Mouse (Mus musculus): ENCODE results near the gene Supv3l1.
"Not testable (repeated sequence)": the region's sequence is repeated elsewhere in the genome, so short reads cannot be mapped to it uniquely, and the experiment has no call there.

Gene Supv3l1

DNA sequence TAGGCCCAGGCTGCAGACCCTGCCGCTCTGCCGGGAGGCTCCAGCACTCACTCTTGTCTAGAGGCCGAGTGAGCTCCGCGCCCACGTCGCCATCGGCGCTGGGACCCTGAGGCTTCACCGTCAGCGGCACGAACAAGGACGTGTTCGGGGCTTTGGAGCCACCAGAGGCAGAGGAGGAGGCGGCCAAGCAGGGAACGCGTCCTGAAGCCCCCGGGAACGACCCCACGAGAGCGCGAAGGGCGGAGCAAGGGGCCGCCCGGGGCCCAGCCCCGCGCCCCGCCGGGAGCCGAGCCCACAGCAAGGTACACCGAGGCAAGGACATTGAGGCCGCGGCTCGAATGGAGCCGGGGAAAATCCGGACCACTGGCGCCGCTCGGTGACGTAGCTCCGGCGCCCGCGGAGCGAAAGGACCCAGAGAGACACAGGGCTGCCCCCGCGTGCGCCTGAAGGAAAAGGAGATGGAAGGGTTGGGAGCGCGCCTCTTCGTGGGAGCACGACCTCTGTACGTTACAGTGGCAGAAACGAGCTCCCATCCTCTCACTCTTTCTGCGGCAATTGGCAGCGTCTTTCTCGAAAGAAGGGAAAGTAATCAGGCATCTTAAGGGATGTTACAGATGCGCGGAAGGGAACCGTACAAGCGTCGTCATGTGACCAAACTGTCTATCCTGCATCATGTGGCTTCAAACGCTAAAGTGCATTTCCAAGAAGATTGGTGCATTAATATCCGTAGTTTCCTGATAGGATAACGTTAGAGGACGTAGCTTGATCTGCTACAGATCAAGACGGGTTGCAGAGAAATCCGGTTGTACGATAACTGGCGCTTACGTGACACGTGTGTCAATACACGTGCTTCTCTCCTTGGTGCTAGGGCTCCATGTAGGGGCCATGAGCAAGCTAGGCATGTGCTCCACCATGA is at the start of gene Supv3l1, which contains the start of gene 4930507D05Rik:
Gene Supv3l1, minus strand, starts transcription at position 375 of the 916 bp plus-strand sequence.
Gene 4930507D05Rik, plus strand, starts transcription at position 126 of the 916 bp plus-strand sequence.
- peak; percentile 87 for DNase-seq

DNA sequence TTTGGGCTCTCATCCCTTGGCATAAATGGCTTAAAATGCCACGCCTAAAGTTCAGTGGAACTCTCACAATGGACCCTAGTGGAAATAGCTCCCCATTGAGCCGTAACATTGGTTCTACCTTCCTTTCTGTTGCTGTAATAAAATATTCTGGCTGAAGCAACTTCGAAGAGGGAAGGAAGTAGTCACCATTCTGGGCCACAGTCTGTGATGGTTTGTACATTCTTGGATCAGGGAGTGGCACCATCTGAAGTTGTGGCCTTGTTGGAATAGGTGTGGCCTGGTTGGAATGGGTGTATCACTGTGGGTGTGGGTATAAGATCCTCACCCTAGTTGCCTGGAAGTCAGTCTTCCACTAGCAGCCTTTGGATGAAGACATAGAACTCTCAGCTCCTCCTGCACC is 42.1 kb upstream of the Supv3l1 start:
- not testable (repeated sequence) for DNase-seq

DNA sequence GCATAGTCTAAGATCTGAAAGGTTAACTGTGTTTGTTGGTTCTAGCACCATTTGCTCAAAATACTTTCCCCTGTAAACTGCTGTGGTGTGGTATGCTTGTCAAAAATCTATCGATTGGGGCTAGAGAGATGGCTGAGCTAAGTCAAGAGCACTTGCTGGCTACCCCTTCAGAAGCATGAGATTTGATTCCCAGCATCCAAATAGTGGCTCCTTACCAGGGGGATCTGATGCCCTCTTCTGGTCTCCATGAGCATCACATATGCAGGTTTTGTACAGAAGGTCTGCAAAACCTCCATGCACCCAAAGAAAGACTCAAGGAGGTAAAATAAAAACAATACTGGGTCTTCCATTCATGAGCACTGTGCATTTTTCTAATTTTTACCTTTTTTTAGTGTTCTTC is 38.7 kb upstream of the Supv3l1 start:
- DNase-seq: peak; percentile 41

DNA sequence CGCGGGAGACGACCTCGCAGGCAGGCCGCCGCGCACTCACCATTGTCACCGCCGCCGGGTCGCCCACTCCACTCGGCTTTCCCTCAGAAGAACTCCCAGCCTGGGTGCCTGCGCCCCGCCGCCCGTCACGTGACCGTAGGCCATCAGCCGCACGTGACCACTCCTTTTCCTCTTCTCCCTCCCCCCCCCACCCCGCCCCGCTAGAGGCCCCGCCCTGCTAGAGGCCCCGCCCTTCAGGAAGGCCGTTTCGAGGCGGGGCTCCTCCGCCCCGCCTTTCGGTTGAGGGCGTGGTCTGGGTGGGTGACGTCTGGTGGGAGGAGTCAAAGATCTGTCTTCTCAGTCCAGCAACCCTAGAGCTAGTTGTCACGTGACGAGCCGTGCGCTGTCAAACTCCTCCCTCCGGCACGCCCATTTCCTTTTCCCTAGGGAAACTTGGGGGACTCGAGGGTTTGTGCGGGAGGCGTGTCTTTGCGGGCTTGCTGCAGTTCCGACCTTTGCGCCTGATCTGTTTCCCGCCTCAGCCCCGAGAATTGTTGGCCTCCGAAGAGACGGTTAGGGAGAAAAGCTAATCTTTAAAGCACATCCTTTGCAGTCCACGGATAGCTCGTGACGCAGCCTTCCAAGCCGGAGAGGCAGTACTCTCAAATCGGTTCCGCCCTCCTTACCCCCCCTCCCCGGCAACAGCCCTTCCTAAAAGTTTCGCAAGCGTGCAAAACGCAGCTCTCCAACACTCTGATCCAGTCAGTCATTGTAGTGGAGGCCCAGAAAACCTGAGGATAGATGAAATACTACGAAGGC is 37.3 kb upstream of the Supv3l1 start, which contains the start of gene Vps26a:
Gene Vps26a, minus strand, starts transcription at position 188 of the 798 bp plus-strand sequence.
- peak; percentile 99 for DNase-seq

DNA sequence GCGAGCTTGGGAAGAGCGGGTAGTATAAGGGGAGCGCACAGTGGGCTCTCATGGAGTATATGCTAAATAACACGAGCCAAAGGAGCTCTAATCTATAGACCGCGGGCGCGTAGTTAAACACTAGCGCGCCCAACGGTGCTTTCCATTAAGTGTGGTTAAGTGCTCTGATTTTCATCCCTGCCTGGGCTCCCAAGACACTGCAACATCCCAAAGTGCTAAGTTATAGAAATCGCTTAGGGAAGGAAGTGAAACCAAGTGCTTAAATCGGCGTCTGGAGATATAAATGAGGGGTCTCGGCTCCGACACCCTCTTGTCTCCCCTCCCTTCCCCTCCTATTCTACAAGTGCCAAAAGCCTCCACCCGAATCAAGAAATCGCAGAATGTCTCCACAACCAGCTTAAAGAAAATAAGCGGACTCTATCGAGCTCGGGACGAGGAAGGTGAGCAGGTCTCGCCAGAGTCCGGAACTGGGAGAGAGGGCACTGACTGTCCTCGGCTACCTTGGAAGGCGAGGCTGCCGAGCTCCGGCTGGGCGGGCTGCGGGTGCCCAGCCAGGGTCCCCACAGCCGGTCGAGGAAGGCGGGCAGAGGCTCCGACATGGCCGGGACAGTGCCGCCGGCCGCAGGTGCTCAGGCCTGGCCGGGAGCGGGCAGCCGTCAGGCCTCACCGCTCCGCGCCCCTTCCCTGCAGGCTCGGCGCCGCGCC is 36.5 kb upstream of the Supv3l1 start:
- DNase-seq: peak; percentile 59

DNA sequence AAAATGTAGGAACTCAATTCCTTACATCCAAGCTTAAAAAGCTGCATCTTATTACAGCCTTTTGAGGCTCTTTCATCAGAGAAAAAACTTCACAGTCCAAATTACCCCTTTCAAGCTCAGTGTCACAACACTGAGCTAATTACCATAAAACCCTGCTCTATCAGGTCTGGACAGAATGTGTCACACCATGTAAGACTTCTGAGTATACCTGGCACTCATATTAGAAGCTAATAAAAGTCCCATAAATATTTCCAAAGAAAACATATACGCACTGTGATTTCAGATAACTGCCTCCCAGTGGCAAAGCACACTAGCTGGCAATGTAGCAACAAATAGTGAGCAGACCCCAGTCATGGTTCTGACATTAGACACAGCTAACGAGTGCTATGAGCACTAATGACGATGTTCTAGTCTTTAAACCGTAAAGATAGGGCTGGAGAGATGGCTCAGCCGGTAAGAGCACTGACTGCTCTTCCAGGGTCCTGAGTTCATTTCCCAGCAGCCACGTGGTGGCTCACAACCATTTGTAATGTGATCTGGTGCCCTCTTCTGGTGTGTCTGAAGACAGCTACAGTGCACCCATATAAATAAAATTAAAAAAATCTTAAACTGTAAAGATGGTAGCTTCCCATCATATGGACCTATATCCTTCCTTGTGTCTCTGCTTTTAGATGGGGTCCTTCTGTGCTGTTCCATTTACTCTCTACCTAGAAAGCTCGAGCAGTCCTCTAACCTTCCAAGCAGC is 31.7 kb upstream of the Supv3l1 start:
- DNase-seq: no peak

DNA sequence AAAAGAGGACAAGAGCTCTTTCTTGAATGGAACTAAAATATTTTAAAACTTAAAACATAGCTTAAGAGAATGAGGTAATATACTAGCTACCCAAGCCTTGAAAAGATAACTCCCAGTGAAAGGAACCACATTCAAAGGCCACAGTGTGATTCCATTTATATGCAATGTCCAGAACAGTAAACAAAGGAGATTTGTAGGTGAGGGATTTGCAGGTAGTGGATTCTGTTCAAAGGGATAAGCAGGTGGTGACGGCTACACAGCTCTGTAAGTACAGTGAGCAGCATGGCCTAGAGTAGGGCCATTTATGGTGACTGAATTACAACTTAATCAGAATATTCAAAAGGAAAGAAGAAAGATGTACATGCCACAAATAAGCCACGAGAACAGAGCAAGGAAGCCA is 27.4 kb upstream of the Supv3l1 start:
- no peak for DNase-seq

DNA sequence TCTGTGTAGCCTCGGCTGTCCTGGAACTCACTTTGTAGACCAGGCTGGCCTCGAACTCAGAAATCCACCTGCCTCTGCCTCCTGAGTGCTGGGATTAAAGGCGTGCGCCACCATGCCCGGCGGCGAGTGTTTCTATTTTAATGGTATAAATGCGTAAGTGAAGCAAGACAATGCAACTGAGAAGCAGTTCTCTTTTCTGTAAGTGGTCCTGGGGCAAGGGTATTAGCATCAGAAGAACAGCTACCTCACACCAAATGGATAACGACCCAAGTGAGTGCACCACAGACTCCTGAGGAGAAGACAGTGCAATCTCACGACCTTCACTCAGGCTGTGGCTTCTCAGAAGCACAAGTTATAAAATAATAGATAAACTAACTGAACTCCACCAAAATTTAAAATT is 25.4 kb upstream of the Supv3l1 start:
- DNase-seq: no peak

DNA sequence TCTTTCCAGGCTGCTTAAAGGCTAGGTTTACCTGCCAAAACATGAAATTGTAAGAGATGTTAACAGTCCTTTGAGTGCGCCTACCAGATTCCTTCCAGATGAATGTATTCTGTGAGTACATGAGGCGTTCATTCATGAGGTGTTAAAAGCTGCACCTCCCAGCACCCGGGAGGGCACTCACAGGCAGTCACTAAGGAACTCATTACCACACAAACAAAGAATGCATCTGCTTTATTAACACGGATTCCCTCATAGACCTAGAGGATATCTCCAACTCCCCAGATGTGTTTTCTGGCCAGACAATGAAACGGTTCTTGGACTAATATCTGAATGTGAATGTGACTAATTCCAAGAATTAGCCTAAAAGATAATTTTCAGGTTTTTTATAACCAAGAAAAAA is 21.6 kb upstream of the Supv3l1 start:
- DNase-seq: no peak

DNA sequence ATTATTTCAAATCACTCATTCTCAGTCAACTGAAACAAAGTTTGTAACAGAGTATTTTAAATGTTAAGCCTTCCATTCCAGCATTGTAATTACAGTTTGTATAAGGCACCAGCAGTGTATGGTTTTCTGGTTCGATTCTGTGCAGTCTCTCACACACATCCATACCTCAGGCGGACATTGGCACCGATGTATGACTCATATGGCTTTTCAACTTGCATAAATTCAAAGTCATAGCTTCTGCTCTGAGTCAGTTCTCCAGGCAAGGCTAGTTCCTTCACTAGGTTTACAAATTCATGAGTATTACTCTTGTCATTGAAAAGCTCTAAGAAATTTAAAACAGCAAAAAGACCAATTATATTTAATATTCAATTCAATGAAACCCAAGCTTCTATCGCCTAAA is 20.2 kb upstream of the Supv3l1 start:
- no peak for DNase-seq

DNA sequence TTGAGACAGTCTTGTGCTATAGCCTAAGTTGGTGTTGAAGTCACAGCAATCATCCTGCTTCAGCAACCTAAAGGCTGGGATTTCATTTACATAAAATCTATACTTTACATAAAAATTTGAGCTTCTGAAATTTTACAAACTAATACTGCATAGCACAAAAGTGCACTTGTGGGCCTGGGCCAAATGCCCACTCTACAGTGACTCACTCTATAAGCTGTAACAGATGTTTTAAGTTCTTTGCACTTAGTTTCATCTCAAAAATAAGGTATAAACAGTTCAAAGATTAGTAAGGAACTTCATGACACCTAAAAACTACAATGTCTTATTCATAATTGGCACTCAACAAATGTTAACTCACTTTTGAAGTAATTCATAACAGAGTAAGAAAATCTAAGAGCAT is 11.8 kb upstream of the Supv3l1 start:
- DNase-seq: no peak

DNA sequence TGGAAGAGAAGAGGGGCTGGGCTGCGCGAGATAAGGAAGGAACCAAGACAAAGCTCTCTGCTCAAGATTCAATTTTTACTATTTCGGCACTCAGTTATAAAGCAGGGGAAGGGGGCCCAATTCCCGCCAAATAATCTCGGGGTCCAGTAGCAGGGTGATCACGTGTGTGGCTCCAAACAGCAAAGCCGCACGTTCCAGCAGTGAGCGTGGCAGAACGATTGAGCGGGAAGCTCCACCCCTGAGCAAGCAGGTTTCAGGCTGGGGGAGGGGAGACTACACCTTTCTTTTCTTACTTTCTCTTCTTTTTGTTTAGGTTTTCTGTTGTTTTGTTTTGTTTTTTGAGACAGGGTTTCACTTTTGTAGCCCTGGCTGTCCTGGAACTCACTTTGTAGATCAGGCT is 2.5 kb upstream of the Supv3l1 start:
- DNase-seq: not testable (repeated sequence)

DNA sequence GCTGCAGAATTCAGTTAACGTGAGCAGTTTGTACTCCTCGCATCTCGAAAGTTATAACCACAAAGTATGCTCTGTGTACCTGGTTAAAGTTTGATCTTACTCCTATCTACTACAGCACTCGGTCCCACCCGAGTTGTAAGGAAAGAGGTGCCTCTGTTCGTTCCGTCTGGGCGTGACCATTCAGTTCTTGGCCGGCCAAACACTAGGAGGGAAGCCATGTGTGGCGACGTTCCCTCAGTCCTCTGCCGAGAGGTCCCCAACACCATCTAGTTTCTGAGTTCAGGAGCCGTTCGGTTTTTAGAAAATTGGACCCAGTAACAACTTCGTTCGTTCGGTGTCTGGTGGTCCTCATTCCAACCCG is 722 bp upstream of the Supv3l1 start:
- peak; percentile 17 for DNase-seq

DNA sequence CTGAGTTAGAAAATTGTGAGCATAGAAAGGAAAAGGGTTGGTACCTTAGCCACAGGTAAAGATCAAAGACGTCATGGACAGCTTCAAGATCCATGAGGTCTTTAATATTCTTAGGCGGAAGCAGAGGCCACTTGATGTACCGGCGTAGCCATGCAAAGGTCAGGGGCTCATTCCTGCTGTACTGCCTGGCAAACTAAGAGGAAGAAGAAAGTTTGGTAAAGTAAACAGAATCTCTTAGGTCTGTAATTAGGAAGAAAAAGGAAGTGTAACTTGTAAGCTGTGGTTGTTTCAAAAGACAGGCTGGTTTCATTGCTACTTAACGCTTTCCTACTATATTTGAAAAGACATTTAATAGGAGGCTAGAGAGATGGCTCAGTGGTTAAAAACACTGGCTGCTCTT is 19.1 kb downstream of the Supv3l1 start:
- no peak for DNase-seq

DNA sequence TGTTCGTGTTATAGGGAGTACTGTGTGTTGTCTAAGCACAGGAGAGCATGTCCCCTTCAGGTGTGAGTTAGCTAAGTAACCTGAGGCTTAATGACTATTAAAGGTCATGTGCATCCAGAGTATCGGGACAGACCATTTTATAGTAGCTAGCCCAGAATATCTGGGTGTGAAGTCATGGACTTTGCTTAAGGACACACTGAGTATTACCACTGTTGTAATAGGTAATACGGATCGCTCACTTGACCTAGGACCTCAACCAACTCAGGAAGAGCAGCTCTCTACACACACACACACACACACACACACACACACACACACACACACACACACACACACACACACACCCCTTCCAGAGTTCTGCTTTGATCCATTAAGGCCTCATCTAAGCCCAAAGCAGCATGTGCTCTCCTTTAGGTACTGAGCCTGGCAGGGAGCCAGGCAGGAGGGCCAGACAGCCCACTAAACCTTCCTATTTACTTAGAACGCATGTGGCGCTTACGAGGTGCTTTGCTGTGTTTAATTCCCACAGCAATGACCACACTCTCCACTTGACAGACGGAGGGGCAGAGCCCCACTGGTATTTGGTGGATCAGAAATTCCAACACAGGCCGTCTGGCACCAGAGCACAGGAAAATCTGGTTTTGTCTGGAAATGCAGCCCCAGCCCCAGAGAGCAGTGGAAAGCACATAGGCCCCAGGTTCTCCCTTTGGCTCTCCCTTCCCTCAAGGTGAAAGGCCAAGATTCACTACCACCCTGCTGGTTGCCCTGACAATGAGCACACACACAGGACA is 24.3 kb downstream of the Supv3l1 start:
- DNase-seq: no peak

DNA sequence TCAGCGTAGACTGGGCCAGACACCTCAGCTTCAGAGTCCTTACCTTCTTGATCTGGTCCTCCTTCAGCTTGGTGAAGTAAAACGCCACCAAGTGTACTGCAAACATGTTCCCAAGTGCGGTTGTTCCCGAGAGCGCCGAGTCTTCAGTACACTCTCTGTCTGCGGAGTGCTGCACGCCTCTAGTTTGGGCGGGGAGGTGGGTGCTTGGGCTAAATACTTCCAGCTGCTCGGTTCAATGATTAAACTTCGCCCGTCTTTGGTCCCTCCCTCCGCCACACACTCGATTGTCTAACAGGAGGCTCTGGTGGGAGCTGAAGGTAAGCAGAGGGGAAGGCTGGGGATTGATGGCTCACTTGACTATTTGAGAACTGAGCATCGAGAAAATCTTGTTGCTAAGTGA is 27.3 kb downstream of the Supv3l1 start, which contains the start of gene Hkdc1:
Gene Hkdc1, minus strand, starts transcription at position 237 of the 400 bp plus-strand sequence.
- DNase-seq: peak; percentile 28

DNA sequence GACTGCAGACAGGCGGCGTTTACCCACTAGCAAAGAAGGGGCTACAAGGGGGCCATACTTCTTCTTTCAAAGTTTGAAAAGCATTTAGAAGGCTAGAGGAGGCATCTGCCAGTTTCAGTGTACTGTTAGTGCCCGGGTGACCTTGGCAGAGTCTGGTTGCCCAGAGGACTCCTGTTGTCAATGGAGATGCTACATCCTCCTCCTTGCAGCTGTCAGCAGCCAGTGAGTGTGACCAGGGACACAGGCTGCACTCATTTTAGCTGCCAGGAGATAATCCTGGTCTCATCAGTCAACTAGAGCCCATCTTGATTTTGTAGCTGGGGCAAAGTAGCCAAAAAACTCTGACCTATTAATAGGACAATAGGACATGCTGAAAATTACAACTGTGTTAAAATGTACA is 28.4 kb downstream of the Supv3l1 start:
- no peak for DNase-seq

DNA sequence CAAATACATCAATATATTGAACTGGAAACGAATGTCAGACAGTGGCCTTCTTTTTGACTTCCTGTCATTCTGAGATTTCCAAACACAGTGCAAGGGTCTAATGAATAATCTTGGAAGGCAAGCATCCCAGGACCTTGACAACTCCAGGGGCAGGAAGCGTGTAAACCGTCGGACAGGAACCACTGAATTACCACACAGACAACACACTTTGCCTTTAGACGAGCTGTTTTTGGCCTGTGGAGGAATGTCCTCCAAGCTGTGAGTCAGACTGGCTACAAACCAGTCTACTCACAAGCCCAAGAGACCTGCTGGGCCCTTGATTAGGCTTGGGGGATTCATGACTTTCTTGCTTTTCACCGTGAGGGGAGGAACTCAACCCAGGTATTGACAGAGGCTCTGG is 29.1 kb downstream of the Supv3l1 start:
- no peak for DNase-seq

DNA sequence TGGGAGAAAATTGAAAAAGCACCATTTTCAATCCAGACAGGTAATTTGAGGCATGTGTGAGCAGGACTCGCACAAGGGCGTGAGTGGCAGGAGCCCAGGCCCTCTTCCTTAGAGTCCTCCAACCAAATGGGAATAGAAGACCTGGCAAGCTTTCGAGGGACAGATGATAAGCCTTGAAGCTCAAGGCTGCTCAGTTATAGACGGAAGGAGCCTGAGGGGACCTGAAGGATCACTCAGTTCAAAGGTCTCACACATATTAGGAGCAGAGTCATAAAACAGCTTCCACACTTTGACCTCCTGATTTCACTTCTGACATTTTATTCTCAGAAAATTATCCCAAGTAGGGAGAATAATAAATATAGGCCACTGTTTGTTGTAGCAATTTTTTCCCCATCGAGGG is 30.1 kb downstream of the Supv3l1 start:
- no peak for DNase-seq

DNA sequence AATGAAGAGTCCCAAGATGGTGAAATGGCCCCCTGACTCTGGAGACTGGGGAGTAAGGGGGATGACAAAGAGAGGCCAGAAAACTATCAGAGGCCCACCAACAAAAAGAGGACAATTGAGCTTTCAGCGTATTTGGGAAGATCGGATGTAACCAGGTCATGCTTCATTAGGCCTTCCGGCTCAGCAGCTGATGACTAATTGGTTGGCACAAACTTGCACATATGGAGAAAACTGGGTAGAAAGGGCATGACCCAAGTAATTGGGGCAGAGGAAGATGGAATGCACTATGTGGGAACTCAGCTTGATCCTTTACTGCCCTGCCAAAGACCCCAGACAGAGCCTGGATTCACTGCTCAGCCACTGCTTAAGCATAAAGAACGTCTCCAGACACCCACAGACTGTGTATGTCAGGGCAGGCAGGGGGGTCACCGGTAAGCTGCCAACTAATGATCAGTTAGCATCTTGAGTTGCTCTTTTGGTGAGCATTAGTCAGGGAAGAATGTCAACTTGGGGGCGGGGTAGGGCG is 30.6 kb downstream of the Supv3l1 start:
- no peak for DNase-seq

DNA sequence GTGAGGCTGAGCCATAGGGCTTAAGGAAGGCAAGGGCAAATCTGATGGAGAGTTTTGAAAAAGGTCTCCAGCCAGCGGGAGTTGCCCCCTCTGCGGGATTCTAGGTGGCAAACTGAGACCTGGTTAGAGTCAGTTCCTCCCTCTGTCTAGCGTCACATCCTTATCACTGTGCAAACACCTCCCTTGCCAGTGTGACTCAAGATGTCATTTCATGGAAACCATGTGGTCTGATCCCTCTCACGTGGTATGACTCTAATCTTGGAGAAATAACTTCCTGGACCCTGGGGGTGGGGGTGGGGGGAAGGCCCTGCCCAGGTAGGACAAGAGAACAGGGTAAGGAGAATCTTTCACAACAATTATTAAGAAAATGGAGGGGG is 35.9 kb downstream of the Supv3l1 start:
- no peak for DNase-seq

All from liver (tissue).